ENCODE assay signal across 17 mouse cellular contexts in the genomic region with DNA sequence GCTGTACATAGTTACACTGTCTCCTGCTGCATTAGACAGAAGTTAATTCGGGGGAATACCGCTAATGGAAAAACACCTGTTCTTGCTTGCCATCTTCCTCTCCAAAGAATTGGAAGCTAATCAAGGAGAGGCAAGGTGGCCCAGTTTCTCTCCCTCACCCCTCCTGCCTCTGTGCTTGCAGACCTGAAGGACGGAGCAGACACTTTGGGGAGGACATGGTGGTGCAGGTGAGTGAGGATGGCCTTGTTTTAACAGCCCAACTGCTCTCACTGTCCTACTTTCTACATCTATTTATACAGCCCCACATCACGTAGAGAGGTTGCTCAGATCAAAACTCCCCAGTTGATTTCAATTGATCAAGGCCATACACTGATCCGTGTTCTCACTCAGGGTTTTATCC.
DNase-seq lines count a peak whose midpoint lies in the region; ATAC-seq lines count a peak whose summit lies in the region.
"Had no signal": no experiment of that assay in that cellular context is flagged by ENCODE, and none has a peak within 500 bp of the region (broad histone marks: within the 10 kb centered on the region; RNA-seq: fewer than 3 reads in every experiment).

No protein-coding gene starts in this region.

- peak; percentile 75 for ATAC-seq in cerebellum, adult (ENCODE audit: insufficient number of reproducible peaks, low FRiP score, low TSS enrichment)
- ATAC-seq: activated CD4-positive, CD25-positive, alpha-beta regulatory T cell, adult 4 months; CD4-positive, CD25-positive, alpha-beta regulatory T cell, adult 4 months; forebrain, embryonic 14.5 days; forebrain, embryonic 16.5 days; Patski had no signal

- DNase-seq in cerebellum, adult 9-10 months = no peak
- peak; percentile 36 for DNase-seq in cerebellum, adult 9-11 months
- no peak for DNase-seq in cerebellum, postnatal 4 days (ENCODE audit: low spot score in 2 of 2)
- DNase-seq in brain, adult 2 months (ENCODE audit: low read depth, low spot score) = peak; percentile 63
- DNase-seq: adrenal gland, adult 8-10 months; adrenal gland, postnatal 14 days; adrenal gland, postnatal 36 days; B cell, adult 2 months; cerebellum, adult 8-10 months; cerebellum, postnatal 25 days; embryo, embryonic 11 days had no signal

Comparison
In these comparisons a context has a peak if more than half of its experiments do, and no peak if none do; other contexts are left out.
1. DNase-seq: peak in cerebellum, adult 9-11 months (single experiment) and brain, adult 2 months (single experiment); none in cerebellum, adult 9-10 months (single experiment) and cerebellum, postnatal 4 days (0 of 2).